Mouse (Mus musculus): ENCODE measurements around the gene Ppp4r2.

GRCm38 (mm10) chr6:100828565-100828964 is 4.9 kb upstream of the Ppp4r2 start:
- no peak for TF ChIP-seq CTCF (IDR thresholded peaks at IDR 0.05; ENCODE audit: low read depth)
- no peak for TF ChIP-seq EP300 (optimal IDR thresholded peaks at IDR 0.05)
